Mouse (Mus musculus) heart, postnatal 0 days (tissue): ENCODE data around the gene Slc7a5. TPM values are rescaled to one million over a fixed set of nuclear protein-coding genes. Genes with fewer than 3 reads are reported as not detected.

Source experiments
- ATAC-seq: fragments of 200-750 bp; cut with Nextera tagmentation; 2 replicates; pipeline ENCODE4 v1.8.0; 2017; ENCODE audit warnings: low read depth, moderate number of reproducible peaks, moderate library complexity; ENCODE audit not compliant: insufficient read depth
- DNase-seq: peaks from one replicate; pipeline ENCODE4 v3.0.0-alpha.2; 2016; ENCODE audit warnings: low spot score
- H3K27ac ChIP-seq: fragments of 300-500 bp; sonication (generic); 2 replicates; pipeline ENCODE4 v1.5.1; 2014; ENCODE audit warnings: low read depth, mild to moderate bottlenecking
- H3K27me3 ChIP-seq: fragments of 300-500 bp; sonication (generic); 2 replicates; pipeline ENCODE4 v1.6.1; 2014; ENCODE audit warnings: low read length, mixed read lengths; ENCODE audit not compliant: control insufficient read depth, insufficient read depth
- H3K36me3 ChIP-seq: fragments of 300-500 bp; sonication (generic); replicated peaks from 2 replicates; pipeline ENCODE4 v1.6.1; 2014; ENCODE audit warnings: low read length, mixed read lengths; ENCODE audit not compliant: control insufficient read depth, insufficient read depth
- H3K4me1 ChIP-seq: fragments of 300-500 bp; sonication (generic); 2 replicates; pipeline ENCODE4 v1.6.1; 2014; ENCODE audit warnings: antibody characterized with exemption; ENCODE audit not compliant: control insufficient read depth, insufficient read depth
- H3K4me2 ChIP-seq: fragments of 300-500 bp; sonication (generic); 2 replicates; pipeline ENCODE4 v1.6.1; 2014; ENCODE audit warnings: low read depth, mild to moderate bottlenecking, low read length, moderate library complexity
- H3K4me3 ChIP-seq: fragments of 300-500 bp; sonication (generic); 2 replicates; pipeline ENCODE4 v1.5.1; 2014; ENCODE audit warnings: low read depth, low read length
- H3K9ac ChIP-seq: fragments of 300-500 bp; sonication (generic); replicated peaks from 2 replicates; pipeline ENCODE4 v1.6.1; 2014; ENCODE audit warnings: low read depth, low read length, mixed read lengths
- H3K9me3 ChIP-seq: fragments of 300-500 bp; sonication (generic); replicated peaks from 2 replicates; pipeline ENCODE4 v1.6.1; 2016; ENCODE audit warnings: low read length; ENCODE audit not compliant: control insufficient read depth
- CTCF ChIP-seq: IDR thresholded peaks from 2 replicates; pipeline ENCODE4 v1.5.1; 2016; ENCODE audit warnings: antibody characterized with exemption, control low read depth, low read depth
- EP300 ChIP-seq: IDR thresholded peaks from 2 replicates; pipeline ENCODE4 v1.6.1; 2016; ENCODE audit warnings: antibody characterized with exemption, low read depth
- WGBS: fragments of 180-500 bp; shearing (Covaris S2); extraction: QIAGEN DNeasy Blood & Tissue Kit; methylation state at CpG from one replicate; pipeline ENCODE4 v1.1.7; 2014; 5-methylcytosine and 5-hydroxymethylcytosine counted together
- polyA plus RNA-seq: library from polyadenylated mRNA; unstranded; fragments of >200 nt; fragmentation: Nextera tagmentation; extraction: Ambion mirVana; gene quantifications from 2 replicates; pipeline ENCODE4 v1.2.1, GENCODE M21; 2015
- total RNA-seq: library from RNA; depleted of rRNA; stranded (reverse); fragments of >200 nt; gene quantifications from 2 replicates; pipeline ENCODE4 v1.2.3, GENCODE M21; 2014; ENCODE audit warnings: low replicate concordance

Gene Slc7a5
- total and polyA plus RNA-seq, 2 experiments from 2014 or later = 7.1 to 24.7 TPM

DNA sequence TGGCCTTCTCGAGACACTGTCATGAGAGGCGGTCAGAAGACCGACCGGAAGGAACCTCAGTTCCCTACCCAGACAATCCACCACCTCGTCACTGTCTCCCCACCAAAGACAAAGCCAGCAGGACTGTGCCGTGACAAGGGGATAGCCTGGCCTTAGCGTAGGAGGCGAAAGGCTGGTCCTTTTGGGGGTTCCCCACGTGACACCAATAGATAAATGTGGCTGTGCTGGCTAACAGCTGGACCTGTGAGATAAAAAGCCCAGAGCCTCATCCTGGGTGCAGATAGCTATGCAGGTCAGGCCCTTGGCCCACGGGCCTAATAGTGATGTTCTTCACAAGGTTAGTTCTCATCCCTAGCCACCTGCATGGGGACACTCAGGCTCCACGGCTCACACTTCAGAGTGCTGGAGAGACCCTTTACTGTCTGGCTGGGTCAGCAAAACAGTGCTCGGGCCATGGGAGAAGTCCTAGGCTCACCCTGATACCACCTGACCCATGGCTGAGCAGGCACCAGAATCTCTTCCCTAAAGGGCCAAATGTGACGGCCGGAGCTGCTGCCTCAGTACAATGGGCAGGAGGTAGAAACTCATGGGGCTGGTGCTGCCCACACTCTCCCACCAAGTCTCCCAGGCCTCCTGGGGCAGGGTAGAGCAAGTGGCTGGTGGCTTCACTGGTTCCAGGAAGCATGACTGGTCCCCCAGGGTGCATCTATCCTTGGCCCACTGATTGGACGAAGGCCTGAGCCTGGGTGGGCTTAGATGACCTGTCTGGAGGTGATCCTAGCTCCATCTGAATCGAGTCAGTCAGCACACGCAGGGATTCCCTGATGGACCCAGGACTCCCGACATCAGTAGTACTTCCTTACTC is 8.1 kb downstream of the Slc7a5 start:
- Histone ChIP-seq H3K9me3 (no peaks in the 10 kb centered on the region), H3K27ac (no peak overlapping the region), H3K4me3 (no peak overlapping the region), H3K9ac (no peak overlapping the region), H3K36me3 (no peaks in the 10 kb centered on the region), H3K27me3 (no peaks in the 10 kb centered on the region), H3K4me1 (peaks cover 28% of the 10 kb centered on the region), H3K4me2 (no peak overlapping the region; the same call in 1 of the 2 replicates)
- WGBS = 78% methylated on average over 18 of the region's 18 CpGs
- ATAC-seq (no peak), DNase-seq (no peak)
- TF ChIP-seq CTCF (no peak), EP300 (no peak)

- ATAC-seq (peak; percentile 78), DNase-seq (peak; percentile 78)
- Histone ChIP-seq H3K27me3 (no peaks in the 10 kb centered on the region), H3K27ac (peak overlapping the region; percentile 81), H3K4me2 (peak overlapping the region; percentile 16), H3K4me3 (no peak overlapping the region), H3K9me3 (no peaks in the 10 kb centered on the region), H3K36me3 (no peaks in the 10 kb centered on the region), H3K9ac (peak overlapping the region; percentile 29; the same call in 1 of the 2 replicates), H3K4me1 (peaks cover 28% of the 10 kb centered on the region)
- WGBS = 0% methylated on average over 4 of the region's 4 CpGs
- TF ChIP-seq EP300 (no peak), CTCF (no peak)
Measured at GRCm38 (mm10) chr8:121898401-121898931, 9.0 kb downstream of the Slc7a5 start.

- no peaks in the 10 kb centered on the region for H3K36me3 ChIP-seq
- H3K9me3 ChIP-seq = no peaks in the 10 kb centered on the region
- H3K27me3 ChIP-seq = no peaks in the 10 kb centered on the region
- H3K4me1 ChIP-seq = peaks cover 28% of the 10 kb centered on the region
- peak overlapping the region; percentile 81 for H3K27ac ChIP-seq
- DNase-seq = peak; percentile 76
- WGBS = 25% methylated on average over 7 of the region's 7 CpGs
- TF ChIP-seq CTCF (no peak), EP300 (no peak)
- peak; percentile 60 for ATAC-seq
- H3K4me2 ChIP-seq = peak overlapping the region; percentile 16
- 0 out of 2 replicates have a peak overlapping the region, but pooled peaks have one; percentile 29 for H3K9ac ChIP-seq
- H3K4me3 ChIP-seq = no peak overlapping the region
Measured at GRCm38 (mm10) chr8:121897871-121898381, 9.6 kb downstream of the Slc7a5 start.

- no peaks in the 10 kb centered on the region for H3K27me3 ChIP-seq
- DNase-seq (no peak), ATAC-seq (no peak)
- H3K36me3 ChIP-seq = no peaks in the 10 kb centered on the region
- H3K4me2 ChIP-seq = no peak overlapping the region
- 91% methylated on average over 9 of the region's 9 CpGs for WGBS
- TF ChIP-seq EP300 (no peak), CTCF (no peak)
- no peak overlapping the region for H3K4me3 ChIP-seq
- H3K4me1 ChIP-seq = peaks cover 23% of the 10 kb centered on the region
- H3K9me3 ChIP-seq = no peaks in the 10 kb centered on the region
- H3K9ac ChIP-seq = no peak overlapping the region
- H3K27ac ChIP-seq = no peak overlapping the region; the same call in 1 of the 2 replicates
Measured at GRCm38 (mm10) chr8:121897205-121897604, 10.3 kb downstream of the Slc7a5 start.

- ATAC-seq (no peak), DNase-seq (no peak)
- no peak overlapping the region for H3K4me3 ChIP-seq
- 80% methylated on average over 12 of the region's 12 CpGs for WGBS
- TF ChIP-seq EP300 = no peak
- no peak for TF ChIP-seq CTCF
- no peak overlapping the region for H3K27ac ChIP-seq
- H3K9me3 ChIP-seq = no peaks in the 10 kb centered on the region
- no peaks in the 10 kb centered on the region for H3K27me3 ChIP-seq
- no peaks in the 10 kb centered on the region for H3K36me3 ChIP-seq
- peaks cover 19% of the 10 kb centered on the region for H3K4me1 ChIP-seq
- H3K9ac ChIP-seq = no peak overlapping the region
- no peak overlapping the region for H3K4me2 ChIP-seq
Measured at GRCm38 (mm10) chr8:121896476-121897145, 10.9 kb downstream of the Slc7a5 start.
